Mouse (Mus musculus) forebrain, embryonic 14.5 days (tissue): ENCODE measurements at regions not wholly inside any gene's neighbourhood (a gene's known extent, or its start where the extent isn't known, plus 50 kb on each side); places are given as distances from the start of the nearest gene placed in this dataset.

Source experiments
- ATAC-seq: fragments of 200-750 bp; cut with Nextera tagmentation; 2 replicates; pipeline ENCODE4 v1.8.0; 2017; ENCODE audit warnings: mild to moderate bottlenecking, moderate library complexity
- DNase-seq: peaks from one replicate; pipeline ENCODE4 v3.0.0-alpha.2; 2015; ENCODE audit warnings: low spot score
- H3K27ac ChIP-seq: fragments of 300-500 bp; sonication (generic); 2 replicates; pipeline ENCODE4 v1.5.1; 2014; ENCODE audit warnings: low read depth, mild to moderate bottlenecking, control low read depth, low read length, moderate library complexity
- H3K27me3 ChIP-seq: fragments of 300-500 bp; sonication (generic); replicated peaks from 2 replicates; pipeline ENCODE4 v1.6.1; 2014; ENCODE audit warnings: low read length, control low read depth, mixed read lengths; ENCODE audit not compliant: control insufficient read depth, insufficient read depth
- H3K36me3 ChIP-seq: fragments of 300-500 bp; sonication (generic); 2 replicates; pipeline ENCODE4 v1.6.1; 2014; ENCODE audit warnings: low read length, control low read depth; ENCODE audit not compliant: control insufficient read depth, insufficient read depth
- H3K4me1 ChIP-seq: fragments of 300-500 bp; sonication (generic); 2 replicates; pipeline ENCODE4 v1.6.1; 2014; ENCODE audit warnings: antibody characterized with exemption, low read length, control low read depth; ENCODE audit not compliant: control insufficient read depth, insufficient read depth
- H3K4me2 ChIP-seq: fragments of 300-500 bp; sonication (generic); 2 replicates; pipeline ENCODE4 v1.6.1; 2014; ENCODE audit warnings: mild to moderate bottlenecking, control low read depth, low read length
- H3K4me3 ChIP-seq: fragments of 300-500 bp; sonication (generic); 2 replicates; pipeline ENCODE4 v1.5.1; 2014; ENCODE audit warnings: low read depth, low read length, control low read depth
- H3K9ac ChIP-seq: fragments of 300-500 bp; sonication (generic); 2 replicates; pipeline ENCODE4 v1.6.1; 2014; ENCODE audit warnings: mild to moderate bottlenecking, low read length, control low read depth, moderate library complexity
- H3K9me3 ChIP-seq: fragments of 300-500 bp; sonication (generic); replicated peaks from 2 replicates; pipeline ENCODE4 v1.6.1; 2016; ENCODE audit warnings: low read length, control low read depth, mixed read lengths; ENCODE audit not compliant: control insufficient read depth
- WGBS: fragments of 180-500 bp; shearing (Covaris S2); extraction: QIAGEN DNeasy Blood & Tissue Kit; methylation state at CpG from one replicate; pipeline ENCODE4 v1.1.7; 2014; 5-methylcytosine and 5-hydroxymethylcytosine counted together

DNA sequence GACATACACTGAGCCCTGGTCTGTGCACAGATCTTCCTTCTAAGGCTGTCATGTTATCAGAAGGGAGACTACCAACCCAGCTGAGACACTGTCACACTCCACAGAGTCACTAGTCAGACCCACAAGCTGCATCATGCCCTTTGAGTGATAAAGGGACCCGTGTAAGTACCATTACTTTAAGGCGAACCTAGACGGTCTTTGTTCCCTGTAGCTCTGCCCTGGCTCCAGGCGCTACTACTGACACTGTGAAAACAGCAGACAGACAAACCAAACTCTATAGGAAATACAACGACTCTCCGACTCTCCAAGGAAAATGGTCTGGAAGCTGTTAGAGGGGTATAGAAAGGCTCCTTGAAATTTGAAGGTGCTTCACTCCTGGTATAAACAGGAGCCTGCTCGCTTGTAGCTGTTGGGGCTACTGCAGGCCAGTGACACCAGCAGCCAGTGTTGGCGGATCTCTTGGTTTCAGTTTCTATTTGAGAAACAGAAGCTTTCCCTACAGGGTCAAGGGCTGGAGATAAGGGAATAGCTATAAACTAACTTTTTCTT is 75.2 kb upstream of the Wnt7b start:
- Histone ChIP-seq H3K27me3 (peaks cover 29% of the 10 kb centered on the region), H3K9me3 (no peaks in the 10 kb centered on the region), H3K27ac (no peak overlapping the region), H3K4me2 (no peak overlapping the region), H3K4me3 (no peak overlapping the region), H3K4me1 (peaks cover 37% of the 10 kb centered on the region), H3K36me3 (0 out of 2 replicates have a peak, but pooled peaks cover 4% of the 10 kb centered on the region), H3K9ac (0 out of 2 replicates have a peak overlapping the region, but pooled peaks have one; percentile 1)
- DNase-seq: no peak
- no peak for ATAC-seq
- WGBS: 63% methylated on average over 8 of the region's 8 CpGs

DNA sequence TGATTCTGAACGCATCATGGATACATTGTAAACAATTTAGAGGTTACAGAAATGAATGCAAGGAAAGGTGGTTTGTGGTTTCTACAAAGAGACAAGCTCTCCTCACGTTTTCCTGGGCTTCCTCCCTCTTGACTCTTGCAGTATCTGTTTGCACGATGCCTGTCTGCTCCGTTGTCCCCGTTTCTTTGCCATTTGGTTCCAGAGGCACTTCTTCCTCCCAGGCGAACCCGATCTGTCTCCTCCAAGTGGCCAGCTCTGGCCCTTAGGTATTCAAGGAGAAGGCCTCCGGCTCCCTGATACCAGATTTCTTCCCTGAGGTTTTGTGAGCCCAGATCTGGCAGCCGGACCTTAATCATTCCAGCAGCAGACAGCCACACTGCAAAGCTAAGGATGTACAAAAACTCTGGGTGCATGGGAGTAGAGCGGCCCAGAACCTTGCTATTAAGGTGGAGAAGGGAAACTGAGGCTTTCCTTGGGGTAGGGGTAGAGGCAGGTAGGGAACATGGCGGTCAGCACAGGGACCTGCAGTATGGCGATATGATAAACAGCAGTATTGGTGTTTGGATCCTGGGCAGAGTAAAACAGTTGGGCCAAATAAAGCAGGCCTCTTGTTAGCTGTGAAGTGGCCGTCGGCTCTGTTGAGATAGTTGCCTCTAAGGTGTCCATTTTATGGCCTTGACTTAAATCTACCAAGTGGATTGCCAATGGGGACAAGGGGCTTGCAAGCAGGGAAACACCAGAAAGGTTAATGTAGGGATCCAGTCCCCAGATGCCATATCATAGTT is 76.0 kb upstream of the Wnt7b start:
- no peaks in the 10 kb centered on the region for H3K9me3 ChIP-seq
- 81% methylated on average over 14 of the region's 14 CpGs for WGBS
- 0 out of 2 replicates have a peak, but pooled peaks cover 4% of the 10 kb centered on the region for H3K36me3 ChIP-seq
- no peak for ATAC-seq
- H3K27me3 ChIP-seq: peaks cover 32% of the 10 kb centered on the region
- no peak for DNase-seq
- peaks cover 31% of the 10 kb centered on the region for H3K4me1 ChIP-seq
- H3K4me2 ChIP-seq: no peak overlapping the region
- no peak overlapping the region for H3K4me3 ChIP-seq
- H3K9ac ChIP-seq: no peak overlapping the region
- H3K27ac ChIP-seq: no peak overlapping the region

DNA sequence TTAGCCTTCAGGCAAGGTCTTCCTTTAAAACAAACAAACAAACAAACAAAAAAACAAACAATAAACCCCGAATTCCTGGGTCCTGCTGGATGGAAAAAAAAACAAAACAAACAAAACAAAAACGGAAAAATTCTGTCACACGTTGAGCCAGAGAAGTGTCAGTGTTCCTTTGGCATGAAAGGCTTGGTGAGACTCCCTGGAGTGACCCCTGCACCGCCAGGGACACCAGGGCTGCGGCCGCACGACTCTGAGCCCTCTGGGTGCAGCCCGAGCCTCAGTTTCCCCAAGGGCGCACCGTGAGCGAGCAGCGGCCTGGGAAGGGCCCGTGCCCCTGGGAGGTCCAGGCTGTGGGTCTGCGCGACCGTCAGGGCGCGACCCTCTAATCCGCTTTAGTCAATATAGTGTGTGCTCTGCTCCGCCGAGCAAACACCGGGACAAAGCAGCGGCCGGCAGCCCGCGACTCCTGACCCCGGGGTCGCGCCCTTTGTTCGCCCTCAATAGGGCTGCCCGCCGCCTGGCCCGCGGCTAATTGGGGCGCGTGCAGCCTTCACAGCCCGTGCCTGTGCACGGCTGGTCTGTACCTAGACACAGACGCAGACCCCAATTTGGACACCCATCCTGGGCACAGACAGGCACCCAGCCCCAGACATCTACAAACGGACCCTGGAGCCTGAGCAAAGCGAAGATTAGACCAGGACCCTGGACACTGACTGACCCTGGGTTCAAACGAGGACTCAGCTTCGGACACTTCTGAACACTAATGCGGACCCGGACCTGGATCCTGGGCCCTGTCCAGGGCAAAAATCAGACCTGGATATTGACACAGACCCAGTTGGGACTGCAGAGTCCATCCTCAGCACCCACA is 74.0 kb upstream of the Ppara start:
- H3K4me3 ChIP-seq: no peak overlapping the region
- ATAC-seq: no peak
- H3K36me3 ChIP-seq: 0 out of 2 replicates have a peak, but pooled peaks cover 4% of the 10 kb centered on the region
- peaks cover 36% of the 10 kb centered on the region for H3K27me3 ChIP-seq
- WGBS: 11% methylated on average over 45 of the region's 45 CpGs
- H3K27ac ChIP-seq: no peak overlapping the region
- no peak for DNase-seq
- H3K9me3 ChIP-seq: no peaks in the 10 kb centered on the region
- H3K9ac ChIP-seq: 0 out of 2 replicates have a peak overlapping the region, but pooled peaks have one; percentile 38
- peaks cover 9% of the 10 kb centered on the region for H3K4me1 ChIP-seq
- H3K4me2 ChIP-seq: peak overlapping the region; percentile 14; the same call in 1 of the 2 replicates

DNA sequence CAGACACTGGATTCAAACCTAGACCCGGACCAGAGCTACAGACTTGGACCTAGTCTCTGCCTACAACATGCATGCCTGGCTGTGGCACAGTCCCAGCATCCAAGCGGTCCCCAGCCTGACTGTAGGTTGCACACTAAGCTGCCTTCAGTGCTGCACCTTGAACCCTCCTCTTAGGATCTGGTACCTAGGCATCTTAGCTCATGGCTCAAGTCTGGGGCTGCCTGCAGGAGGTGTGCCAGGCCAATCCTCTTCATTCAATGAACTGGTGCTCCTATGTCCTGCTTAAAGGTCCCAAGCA is 73.4 kb upstream of the Ppara start:
- 70% methylated on average over 2 of the region's 2 CpGs for WGBS
- no peak overlapping the region for H3K4me3 ChIP-seq
- no peak overlapping the region for H3K9ac ChIP-seq
- no peaks in the 10 kb centered on the region for H3K9me3 ChIP-seq
- peaks cover 5% of the 10 kb centered on the region for H3K4me1 ChIP-seq
- H3K4me2 ChIP-seq: no peak overlapping the region
- ATAC-seq: no peak
- H3K36me3 ChIP-seq: 0 out of 2 replicates have a peak, but pooled peaks cover 4% of the 10 kb centered on the region
- no peak overlapping the region for H3K27ac ChIP-seq
- peaks cover 36% of the 10 kb centered on the region for H3K27me3 ChIP-seq
- no peak for DNase-seq

DNA sequence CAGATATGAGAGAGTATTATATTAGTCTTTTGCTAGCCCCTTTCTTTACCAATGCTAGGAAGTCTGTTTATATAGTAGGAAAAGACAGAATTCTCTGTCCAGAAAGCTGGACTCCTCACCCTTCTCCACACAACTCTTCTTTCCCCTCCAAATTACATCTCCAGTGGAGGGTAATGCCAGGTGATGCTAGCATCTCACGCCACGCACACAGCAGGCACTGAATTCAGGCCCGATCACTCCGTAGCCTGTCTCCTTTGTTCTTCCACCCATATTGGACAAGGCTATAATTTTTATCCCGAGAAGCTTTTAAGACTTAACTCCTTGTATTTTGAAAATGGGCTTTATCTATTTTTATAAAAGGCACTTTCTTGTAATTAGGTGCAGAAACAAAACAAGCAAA is 73.0 kb upstream of the Ppara start:
- H3K9ac ChIP-seq: no peak overlapping the region
- no peak overlapping the region for H3K27ac ChIP-seq
- no peak overlapping the region for H3K4me3 ChIP-seq
- H3K36me3 ChIP-seq: 0 out of 2 replicates have a peak, but pooled peaks cover 4% of the 10 kb centered on the region
- DNase-seq (no peak), ATAC-seq (no peak)
- peaks cover 36% of the 10 kb centered on the region for H3K27me3 ChIP-seq
- WGBS: 86% methylated on average over 5 of the region's 5 CpGs
- H3K4me2 ChIP-seq: no peak overlapping the region
- no peaks in the 10 kb centered on the region for H3K9me3 ChIP-seq
- peaks cover 8% of the 10 kb centered on the region for H3K4me1 ChIP-seq

DNA sequence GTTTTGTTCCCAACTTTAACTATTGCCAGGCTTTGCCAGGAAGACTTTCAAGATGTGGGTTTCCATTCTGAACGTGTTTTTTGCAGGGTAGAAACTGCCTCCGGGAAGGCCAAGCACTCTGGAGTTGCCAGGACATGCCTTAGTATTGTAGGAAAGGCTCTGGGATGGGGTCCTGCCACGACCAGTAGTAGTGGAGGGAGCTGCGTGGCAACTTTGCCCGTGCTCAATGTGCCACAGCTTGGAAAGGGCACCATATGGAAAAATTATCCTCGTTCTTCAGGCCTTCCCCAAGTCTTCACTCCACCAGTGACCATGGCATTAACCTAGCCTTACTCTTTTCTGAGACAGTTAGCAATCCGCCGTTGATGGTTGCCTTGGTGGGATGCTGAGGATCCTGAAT is 72.5 kb upstream of the Ppara start:
- H3K9ac ChIP-seq: no peak overlapping the region
- H3K36me3 ChIP-seq: 0 out of 2 replicates have a peak, but pooled peaks cover 4% of the 10 kb centered on the region
- H3K27ac ChIP-seq: no peak overlapping the region
- H3K27me3 ChIP-seq: peaks cover 36% of the 10 kb centered on the region
- no peak for ATAC-seq
- no peak overlapping the region for H3K4me3 ChIP-seq
- 86% methylated on average over 8 of the region's 8 CpGs for WGBS
- peaks cover 8% of the 10 kb centered on the region for H3K4me1 ChIP-seq
- no peaks in the 10 kb centered on the region for H3K9me3 ChIP-seq
- H3K4me2 ChIP-seq: no peak overlapping the region
- DNase-seq: no peak

DNA sequence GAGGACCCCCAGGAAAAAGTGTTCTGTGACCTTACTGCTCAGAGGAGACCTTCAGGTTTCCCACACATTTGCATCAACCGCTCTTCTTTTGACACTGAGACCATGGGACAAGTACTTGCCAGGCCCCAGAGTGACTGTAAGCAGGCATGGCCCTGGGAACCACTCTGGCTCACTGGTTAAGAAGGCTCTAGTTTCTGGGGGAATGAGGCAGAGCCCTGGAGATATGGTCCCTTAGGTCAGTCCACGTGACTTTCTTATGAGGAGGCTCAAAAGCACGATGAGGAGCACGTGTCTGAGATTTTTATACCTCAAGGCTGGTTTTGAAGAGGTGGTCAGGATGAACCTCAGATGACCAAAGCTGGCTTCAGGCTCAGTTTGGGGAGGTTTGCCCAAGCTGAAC is 72.1 kb upstream of the Ppara start:
- Histone ChIP-seq H3K27me3 (peaks cover 36% of the 10 kb centered on the region), H3K4me1 (peaks cover 12% of the 10 kb centered on the region), H3K4me2 (no peak overlapping the region), H3K27ac (no peak overlapping the region), H3K36me3 (0 out of 2 replicates have a peak, but pooled peaks cover 4% of the 10 kb centered on the region), H3K9me3 (no peaks in the 10 kb centered on the region), H3K9ac (no peak overlapping the region), H3K4me3 (no peak overlapping the region)
- DNase-seq: no peak
- 81% methylated on average over 4 of the region's 4 CpGs for WGBS
- no peak for ATAC-seq

DNA sequence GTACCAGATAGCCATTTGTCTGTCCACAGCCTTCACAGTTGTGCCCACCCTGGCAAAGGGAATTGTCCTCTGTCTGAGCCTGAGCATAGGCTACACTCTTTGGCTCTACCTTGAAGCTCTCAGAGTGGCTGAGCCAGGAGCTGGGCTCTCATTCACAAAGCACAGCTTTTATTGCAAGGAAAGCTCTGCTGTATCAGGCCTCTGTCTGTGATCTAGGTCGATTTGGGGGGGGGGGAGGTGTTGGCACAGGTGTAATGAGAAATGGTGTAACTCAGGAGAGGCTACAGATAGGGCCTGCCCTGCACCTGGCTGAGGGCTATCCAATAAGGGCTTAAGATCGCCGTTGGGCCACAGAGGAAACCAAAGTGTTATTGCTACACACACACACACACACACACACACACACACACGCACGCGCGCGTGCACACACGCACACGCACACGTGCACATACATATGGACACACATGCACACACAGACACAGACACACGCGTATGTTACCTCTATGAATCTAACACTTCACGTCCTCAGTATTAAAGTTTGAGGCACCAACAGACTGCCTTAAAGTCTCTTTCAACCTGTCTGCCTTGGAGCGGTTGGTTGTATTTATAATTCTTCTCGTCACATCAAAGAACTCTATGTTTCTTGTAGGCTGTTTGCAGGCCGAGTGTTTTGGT is 70.9 kb upstream of the Ppara start:
- 86% methylated on average over 17 of the region's 17 CpGs for WGBS
- Histone ChIP-seq H3K27ac (no peak overlapping the region), H3K9ac (no peak overlapping the region), H3K9me3 (no peaks in the 10 kb centered on the region), H3K4me3 (no peak overlapping the region), H3K4me1 (peaks cover 17% of the 10 kb centered on the region), H3K36me3 (0 out of 2 replicates have a peak, but pooled peaks cover 4% of the 10 kb centered on the region), H3K4me2 (no peak overlapping the region), H3K27me3 (peaks cover 30% of the 10 kb centered on the region)
- DNase-seq: no peak
- ATAC-seq: no peak
